Mouse (Mus musculus) thymus, postnatal 0 days (tissue): ENCODE data around the gene Chrng. TPM values are rescaled to one million over a fixed set of nuclear protein-coding genes. Genes with fewer than 3 reads are reported as not detected.

Experiments
- DNase-seq: peaks from one replicate; pipeline ENCODE4 v3.0.0-alpha.2; 2015; ENCODE audit warnings: low spot score
- polyA plus RNA-seq: library from polyadenylated mRNA; unstranded; fragments of >200 nt; fragmentation: Nextera tagmentation; extraction: Ambion mirVana; gene quantifications from 2 replicates; pipeline ENCODE4 v1.2.1, GENCODE M21; 2015

The Chrng gene
- polyA plus RNA-seq, 1 experiment from 2014 or later, result 0.70 TPM

- no peak for DNase-seq
These were observed 47.7 kb downstream of the Chrng start for GRCm38 (mm10) chr1:87252040-87252609.

GRCm38 (mm10) chr1:87255173-87255572, 50.7 kb downstream of the Chrng start:
- DNase-seq, result no peak

- no peak for DNase-seq
These were observed 53.2 kb downstream of the Chrng start for GRCm38 (mm10) chr1:87257691-87258090.

GRCm38 (mm10) chr1:87258484-87258883, 54.0 kb downstream of the Chrng start:
- DNase-seq, result no peak

GRCm38 (mm10) chr1:87259316-87259715, 54.9 kb downstream of the Chrng start:
- no peak for DNase-seq

Other genes with a start within 250 kb of the Chrng start
- gene Alppl2, start 114.7 kb upstream of the Chrng start, polyA plus RNA-seq, result 0.33 and 0.46 TPM in 2 replicates
- gene Alpi, start 103.1 kb upstream of the Chrng start, polyA plus RNA-seq, result 0.22 and 0.28 TPM in 2 replicates
- 0.26 and 0.60 TPM in 2 replicates for gene Akp3, start 79.7 kb upstream of the Chrng start, polyA plus RNA-seq
- 0.32 and 0.55 TPM in 2 replicates for gene Ecel1, start 48.1 kb upstream of the Chrng start, polyA plus RNA-seq
- gene Prss56, start 21.3 kb upstream of the Chrng start, polyA plus RNA-seq, result 0.10 and 0.36 TPM in 2 replicates
- 0.14 and 0.24 TPM in 2 replicates for gene Chrnd, start 14.1 kb upstream of the Chrng start, polyA plus RNA-seq
- 167 and 170 TPM in 2 replicates for gene Eif4e2, start 9.3 kb downstream of the Chrng start, polyA plus RNA-seq
- gene Efhd1, start 59.7 kb downstream of the Chrng start, polyA plus RNA-seq, result 1.2 and 1.5 TPM in 2 replicates
- gene Gigyf2, start 122.3 kb downstream of the Chrng start, polyA plus RNA-seq, result 34.4 and 36.6 TPM in 2 replicates
- 0.18 and 0.62 TPM in 2 replicates for gene Kcnj13, start 190.1 kb downstream of the Chrng start, polyA plus RNA-seq